Mouse (Mus musculus) ES-Bruce4 (cell line): Measurements from ENCODE around the gene Ccdc107.

Experiments
- CTCF ChIP-seq: IDR thresholded peaks from one replicate; pipeline ENCODE4 v1.8.1; 2011; ENCODE audit warnings: low read depth, low read length
- EP300 ChIP-seq: IDR thresholded peaks from 2 replicates; pipeline ENCODE4 v1.6.1; 2011; ENCODE audit warnings: low read depth, low read length; ENCODE audit not compliant: insufficient read depth
- POLR2A ChIP-seq: IDR thresholded peaks from one replicate; pipeline ENCODE4 v1.8.1; 2011; ENCODE audit warnings: low read length; ENCODE audit not compliant: insufficient read depth

DNA sequence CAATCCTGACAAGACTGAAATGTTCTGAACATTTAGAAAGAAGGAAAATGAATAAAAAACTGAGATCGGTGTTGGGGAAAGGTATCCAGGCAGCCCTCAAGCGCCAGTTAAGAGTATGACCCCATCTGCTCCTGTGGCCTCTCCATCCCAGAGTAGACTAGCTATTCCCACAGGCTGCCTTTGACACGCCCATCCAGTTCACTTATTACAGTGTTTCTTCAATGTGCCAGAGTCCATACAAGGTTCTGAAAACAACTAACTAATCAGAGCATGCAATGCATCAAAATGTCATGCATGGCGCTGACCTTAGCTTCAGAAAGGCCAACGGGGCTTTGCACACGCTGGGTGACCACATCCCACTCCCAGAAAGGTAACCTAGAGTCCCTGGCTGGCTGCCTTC lies 10.8 kb downstream of the Ccdc107 start:
- no peak for TF ChIP-seq CTCF
- TF ChIP-seq POLR2A = no peak
- no peak for TF ChIP-seq EP300
